ENCODE assay signal across 9 mouse cellular contexts in genomic region chr14:115371131-115371530, GRCm38 (mm10).
DNase-seq lines count a peak whose midpoint lies in the region; ATAC-seq lines count a peak whose summit lies in the region.
"Had no signal": no experiment of that assay in that cellular context is flagged by ENCODE, and none has a peak within 500 bp of the region (broad histone marks: within the 10 kb centered on the region; RNA-seq: fewer than 3 reads in every experiment).

No protein-coding gene starts in this region.

- no peak for ATAC-seq in kidney, embryonic 16.5 days (ENCODE audit: low FRiP score, low TSS enrichment)
- no peak for ATAC-seq in forebrain, embryonic 16.5 days

- 13% methylated on average over 1 of the region's 1 CpGs for WGBS in kidney, embryonic 16.5 days
- 14% methylated on average over 1 of the region's 1 CpGs for WGBS in forebrain, embryonic 16.5 days

- DNase-seq in kidney, postnatal 10 days, result peak; percentile 51
- DNase-seq in B cell, adult 2 months, result peak; percentile 28 to 31
- DNase-seq in ES-CJ7 (ENCODE audit: low read depth, low spot score), result peak; percentile 58
- DNase-seq in induced T-regulatory cell, adult 2 months (ENCODE audit: low read depth), result peak; percentile 24
- DNase-seq in yolk sac, embryonic 10.5 days (ENCODE audit: low spot score), result no peak

- H3K27ac ChIP-seq in kidney, embryonic 16.5 days (ENCODE audit: low read length), result no peak overlapping the region
- no peak overlapping the region for H3K27ac ChIP-seq in forebrain, embryonic 16.5 days (ENCODE audit: low read length)
- H3K27ac ChIP-seq: limb, embryonic 12.5 days had no signal

- H3K4me1 ChIP-seq in kidney, embryonic 16.5 days (ENCODE audit: insufficient read depth, low read length), result no peaks in the 10 kb centered on the region
- H3K4me1 ChIP-seq in forebrain, embryonic 16.5 days (replicated peaks; ENCODE audit: control insufficient read depth, insufficient read depth, low read length), result no peaks in the 10 kb centered on the region
- H3K4me1 ChIP-seq: limb, embryonic 12.5 days had no signal

- no peaks in the 10 kb centered on the region for H3K36me3 ChIP-seq in kidney, embryonic 16.5 days (ENCODE audit: insufficient read depth, low read length)
- H3K36me3 ChIP-seq in forebrain, embryonic 16.5 days (ENCODE audit: control insufficient read depth, insufficient read depth), result no peaks in the 10 kb centered on the region
- H3K36me3 ChIP-seq: limb, embryonic 12.5 days had no signal

- H3K27me3 ChIP-seq in kidney, embryonic 16.5 days (ENCODE audit: insufficient read depth, low read length), result no peaks in the 10 kb centered on the region
- H3K27me3 ChIP-seq in forebrain, embryonic 16.5 days (replicated peaks; ENCODE audit: control insufficient read depth, insufficient read depth, low read length), result no peaks in the 10 kb centered on the region
- H3K27me3 ChIP-seq: limb, embryonic 12.5 days had no signal

- no peak overlapping the region for H3K9ac ChIP-seq in kidney, embryonic 16.5 days (replicated peaks; ENCODE audit: low read length)
- no peak overlapping the region for H3K9ac ChIP-seq in forebrain, embryonic 16.5 days (replicated peaks; ENCODE audit: low read depth, low read length)
- H3K9ac ChIP-seq: limb, embryonic 12.5 days had no signal

- no peak overlapping the region for H3K4me3 ChIP-seq in kidney, embryonic 16.5 days (ENCODE audit: low read length)
- H3K4me3 ChIP-seq in forebrain, embryonic 16.5 days (replicated peaks; ENCODE audit: low read length), result no peak overlapping the region
- H3K4me3 ChIP-seq: erythroblast, embryonic 14.5 days; limb, embryonic 12.5 days had no signal

- H3K4me2 ChIP-seq in kidney, embryonic 16.5 days (replicated peaks; ENCODE audit: low read depth, low read length), result no peak overlapping the region
- no peak overlapping the region for H3K4me2 ChIP-seq in forebrain, embryonic 16.5 days (ENCODE audit: low read length)
- H3K4me2 ChIP-seq: limb, embryonic 12.5 days had no signal

- no peaks in the 10 kb centered on the region for H3K9me3 ChIP-seq in kidney, embryonic 16.5 days (ENCODE audit: low read length)
- no peaks in the 10 kb centered on the region for H3K9me3 ChIP-seq in forebrain, embryonic 16.5 days (ENCODE audit: control insufficient read depth, low read length)
- H3K9me3 ChIP-seq: limb, embryonic 12.5 days had no signal
